In genomic region chr11:97842001-97842400, GRCm38 (mm10) we compare ENCODE assay signal across 8 mouse cellular contexts. TPM values are rescaled to one million over a fixed set of nuclear protein-coding genes. Genes with fewer than 3 reads are reported as not detected.
DNase-seq lines count a peak whose midpoint lies in the region; ATAC-seq lines count a peak whose summit lies in the region.

No protein-coding gene starts in this region.

- H3K36me3 ChIP-seq in heart, embryonic 14.5 days (ENCODE audit: control insufficient read depth, insufficient read depth, low read length) = peaks cover 15% of the 10 kb centered on the region; the same call in 1 of the 2 replicates
- H3K36me3 ChIP-seq in forebrain, embryonic 14.5 days (ENCODE audit: control insufficient read depth, insufficient read depth, low read length) = peaks cover 12% of the 10 kb centered on the region
- no peaks in the 10 kb centered on the region for H3K36me3 ChIP-seq in midbrain, embryonic 11.5 days (ENCODE audit: control insufficient read depth, insufficient read depth, low read length)

- no peaks in the 10 kb centered on the region for H3K27me3 ChIP-seq in heart, embryonic 14.5 days (ENCODE audit: control insufficient read depth, insufficient read depth, low read length)
- no peaks in the 10 kb centered on the region for H3K27me3 ChIP-seq in forebrain, embryonic 14.5 days (replicated peaks; ENCODE audit: control insufficient read depth, insufficient read depth, low read length)
- no peaks in the 10 kb centered on the region for H3K27me3 ChIP-seq in midbrain, embryonic 11.5 days (ENCODE audit: control insufficient read depth, insufficient read depth, low read length)

- 68% methylated on average over 4 of the region's 4 CpGs for WGBS in heart, embryonic 14.5 days
- 27% methylated on average over 4 of the region's 4 CpGs for WGBS in forebrain, embryonic 14.5 days
- 33% methylated on average over 4 of the region's 4 CpGs for WGBS in midbrain, embryonic 11.5 days

- intact Hi-C loops in heart, postnatal 14 days (cut with DNase I) = loop anchor here (5.0 kb wide), 1 partner anchor 35 kb away; no protein-coding TSS in a partner anchor

- H3K9me3 ChIP-seq in heart, embryonic 14.5 days (ENCODE audit: control insufficient read depth, low read length) = no peaks in the 10 kb centered on the region
- no peaks in the 10 kb centered on the region for H3K9me3 ChIP-seq in forebrain, embryonic 14.5 days (replicated peaks; ENCODE audit: control insufficient read depth, low read length)
- H3K9me3 ChIP-seq in midbrain, embryonic 11.5 days (ENCODE audit: control insufficient read depth, low read length) = no peaks in the 10 kb centered on the region

- no peak overlapping the region for H3K9ac ChIP-seq in heart, embryonic 14.5 days (ENCODE audit: low read length)
- peak overlapping the region; percentile 67 for H3K9ac ChIP-seq in forebrain, embryonic 14.5 days (ENCODE audit: low read length)
- peak overlapping the region; percentile 80; the same call in 1 of the 2 replicates for H3K9ac ChIP-seq in midbrain, embryonic 11.5 days (ENCODE audit: low read length)

- no peak for ATAC-seq in heart, embryonic 14.5 days (ENCODE audit: insufficient number of reproducible peaks, insufficient read depth, low FRiP score, low read depth)
- no peak for ATAC-seq in forebrain, embryonic 14.5 days
- ATAC-seq in midbrain, embryonic 11.5 days (ENCODE audit: low FRiP score) = no peak
- ATAC-seq in granulocyte monocyte progenitor cell, adult 5-6 weeks (replicated peaks; ENCODE audit: poor library complexity, severe bottlenecking) = no peak

- H3K27ac ChIP-seq in heart, embryonic 14.5 days (replicated peaks in 1 of 2; ENCODE audit: control insufficient read depth in 1 of 2, insufficient read depth in 1 of 2, low read depth in 2 of 2, low read length in 2 of 2) = no peak overlapping the region
- H3K27ac ChIP-seq in forebrain, embryonic 14.5 days (ENCODE audit: low read depth, low read length) = 0 out of 2 replicates have a peak overlapping the region, but pooled peaks have one; percentile 36
- no peak overlapping the region for H3K27ac ChIP-seq in midbrain, embryonic 11.5 days (ENCODE audit: low read depth, low read length)

- DNase-seq in heart, postnatal 14 days = no peak
- DNase-seq in Muller cell, postnatal 12 days (ENCODE audit: inconsistent ontology term) = peak; percentile 47
- DNase-seq in forebrain, embryonic 14.5 days (ENCODE audit: low spot score) = peak; percentile 21
- DNase-seq in midbrain, embryonic 11.5 days (ENCODE audit: low spot score, missing footprints) = no peak
- DNase-seq in layer of hippocampus, adult 18-20 months (ENCODE audit: low spot score in 2 of 2) = no peak
- no peak for DNase-seq in adrenal gland, postnatal 4 days (ENCODE audit: low spot score in 2 of 2)

- H3K4me2 ChIP-seq in heart, embryonic 14.5 days (ENCODE audit: low read length) = peak overlapping the region; percentile 74; the same call in 1 of the 2 replicates
- H3K4me2 ChIP-seq in forebrain, embryonic 14.5 days (ENCODE audit: low read length) = peak overlapping the region; percentile 54
- peak overlapping the region; percentile 56 for H3K4me2 ChIP-seq in midbrain, embryonic 11.5 days

- H3K4me3 ChIP-seq in heart, embryonic 14.5 days (ENCODE audit: control insufficient read depth in 1 of 2, insufficient read depth in 1 of 2, low read depth in 1 of 2, low read length in 2 of 2) = no peak overlapping the region
- H3K4me3 ChIP-seq in forebrain, embryonic 14.5 days (ENCODE audit: low read depth, low read length) = peak overlapping the region; percentile 40
- H3K4me3 ChIP-seq in midbrain, embryonic 11.5 days (ENCODE audit: low read depth, low read length) = peak overlapping the region; percentile 52

- peaks cover 0 to 9% of the 10 kb centered on the region in 2 experiments; a peak in 2 of 4 replicates for H3K4me1 ChIP-seq in heart, embryonic 14.5 days (ENCODE audit: control insufficient read depth in 2 of 2, insufficient read depth in 2 of 2, low read length in 2 of 2)
- H3K4me1 ChIP-seq in forebrain, embryonic 14.5 days (ENCODE audit: control insufficient read depth, insufficient read depth, low read length) = peaks cover 9% of the 10 kb centered on the region; the same call in 1 of the 2 replicates
- H3K4me1 ChIP-seq in midbrain, embryonic 11.5 days (ENCODE audit: control insufficient read depth, insufficient read depth, low read length) = peaks cover 6% of the 10 kb centered on the region; the same call in 1 of the 2 replicates

RNA-seq across cellular contexts. Expression of gene B230217C12Rik, which starts 1.4 kb away (rescaled TPM):
- polyA plus RNA-seq in heart, embryonic 14.5 days (2014; fragmentation: Nextera tagmentation; extraction: Ambion mirVana) = 4.2 and 5.5 TPM in 2 replicates
- 1 to 10 TPM in 1 of 2 experiments, under 1 TPM in 1; 0.95 to 1.1 TPM for total RNA-seq in heart, postnatal 14 days (2021)
- polyA plus RNA-seq in forebrain, embryonic 14.5 days (2014; fragmentation: Nextera tagmentation; extraction: Ambion mirVana) = 20.3 and 21.5 TPM in 2 replicates
- polyA plus RNA-seq in midbrain, embryonic 11.5 days (2014; fragmentation: Nextera tagmentation; extraction: Ambion mirVana) = 14.7 and 17.3 TPM in 2 replicates
- total RNA-seq in layer of hippocampus, adult 18-20 months (2021) = 10 to 100 TPM; 70.8 to 71.5 TPM
- total RNA-seq in adrenal gland, postnatal 4 days (2021) = 1 to 10 TPM; 6.6 to 6.7 TPM
- 3.8 TPM in 1 of 2 replicates, not detected in the other for total RNA-seq in granulocyte monocyte progenitor cell, adult 5-6 weeks (2014; fragmentation: Nextera tagmentation)
- 1.3 TPM in 1 of 2 replicates, not detected in the other for total RNA-seq in granulocyte monocyte progenitor cell, adult 5-6 weeks (2017)

RNA-seq across cellular contexts. Expression of gene Fbxo47, which starts 42.0 kb away (rescaled TPM):
- 1.2 and 1.5 TPM in 2 replicates for polyA plus RNA-seq in heart, embryonic 14.5 days (2014; fragmentation: Nextera tagmentation; extraction: Ambion mirVana)
- total RNA-seq in heart, postnatal 14 days (2021) = under 1 TPM; 0.17 to 0.37 TPM
- polyA plus RNA-seq in forebrain, embryonic 14.5 days (2014; fragmentation: Nextera tagmentation; extraction: Ambion mirVana) = 0.40 and 0.65 TPM in 2 replicates
- polyA plus RNA-seq in midbrain, embryonic 11.5 days (2014; fragmentation: Nextera tagmentation; extraction: Ambion mirVana) = 0.83 and 0.96 TPM in 2 replicates
- 1 to 10 TPM; 1.6 to 2.6 TPM for total RNA-seq in layer of hippocampus, adult 18-20 months (2021)
- total RNA-seq in adrenal gland, postnatal 4 days (2021) = 1 to 10 TPM; 1.2 to 1.8 TPM
- not detected in 2 replicates for total RNA-seq in granulocyte monocyte progenitor cell, adult 5-6 weeks (2014; fragmentation: Nextera tagmentation)
- total RNA-seq in granulocyte monocyte progenitor cell, adult 5-6 weeks (2017) = 2.0 and 2.2 TPM in 2 replicates

RNA-seq across cellular contexts. Expression of gene Lasp1, which starts 43.2 kb away (rescaled TPM):
- 26.5 and 28.1 TPM in 2 replicates for polyA plus RNA-seq in heart, embryonic 14.5 days (2014; fragmentation: Nextera tagmentation; extraction: Ambion mirVana)
- 10 to 100 TPM; 47.8 to 49.6 TPM for total RNA-seq in heart, postnatal 14 days (2021)
- polyA plus RNA-seq in forebrain, embryonic 14.5 days (2014; fragmentation: Nextera tagmentation; extraction: Ambion mirVana) = 77.6 and 94.6 TPM in 2 replicates
- 52.6 and 59.2 TPM in 2 replicates for polyA plus RNA-seq in midbrain, embryonic 11.5 days (2014; fragmentation: Nextera tagmentation; extraction: Ambion mirVana)
- 100 to 1,000 TPM; 107 to 110 TPM for total RNA-seq in layer of hippocampus, adult 18-20 months (2021)
- 100 to 1,000 TPM; 184 to 192 TPM for total RNA-seq in adrenal gland, postnatal 4 days (2021)
- 60.5 and 60.7 TPM in 2 replicates for total RNA-seq in granulocyte monocyte progenitor cell, adult 5-6 weeks (2014; fragmentation: Nextera tagmentation)
- 92.5 and 124 TPM in 2 replicates for total RNA-seq in granulocyte monocyte progenitor cell, adult 5-6 weeks (2017)

RNA-seq across cellular contexts. Expression of gene Rpl23, which starts 59.8 kb away (rescaled TPM):
- polyA plus RNA-seq in heart, embryonic 14.5 days (2014; fragmentation: Nextera tagmentation; extraction: Ambion mirVana) = 499 and 536 TPM in 2 replicates
- 100 to 1,000 TPM; 503 to 533 TPM for total RNA-seq in heart, postnatal 14 days (2021)
- 348 and 451 TPM in 2 replicates for polyA plus RNA-seq in forebrain, embryonic 14.5 days (2014; fragmentation: Nextera tagmentation; extraction: Ambion mirVana)
- polyA plus RNA-seq in midbrain, embryonic 11.5 days (2014; fragmentation: Nextera tagmentation; extraction: Ambion mirVana) = 441 and 443 TPM in 2 replicates
- total RNA-seq in layer of hippocampus, adult 18-20 months (2021) = 100 to 1,000 TPM; 367 to 379 TPM
- total RNA-seq in adrenal gland, postnatal 4 days (2021) = 1,000 to 10,000 TPM; 1,280 to 1,304 TPM
- 2,177 and 2,335 TPM in 2 replicates for total RNA-seq in granulocyte monocyte progenitor cell, adult 5-6 weeks (2014; fragmentation: Nextera tagmentation)
- 2,263 and 3,329 TPM in 2 replicates for total RNA-seq in granulocyte monocyte progenitor cell, adult 5-6 weeks (2017)

Comparison
In these comparisons a context has a peak if more than half of its experiments do, and no peak if none do; other contexts are left out.
1. H3K4me3 ChIP-seq: peak in forebrain, embryonic 14.5 days (single experiment) and midbrain, embryonic 11.5 days (single experiment); none in heart, embryonic 14.5 days (0 of 2).
2. DNase-seq: peak in Muller cell, postnatal 12 days (single experiment) and forebrain, embryonic 14.5 days (single experiment); none in heart, postnatal 14 days (0 of 2), midbrain, embryonic 11.5 days (single experiment), layer of hippocampus, adult 18-20 months (0 of 2) and adrenal gland, postnatal 4 days (0 of 2).
3. RNA of gene B230217C12Rik, which starts 1.4 kb away (total RNA-seq): 70.8 to 71.5 TPM in layer of hippocampus, adult 18-20 months; 6.6 to 6.7 TPM in adrenal gland, postnatal 4 days, 0.95 to 1.1 TPM in heart, postnatal 14 days and 1.3 to 3.8 TPM in granulocyte monocyte progenitor cell, adult 5-6 weeks; every median in the first group is over 4 times any median in the second.
4. Peak in every context shown above with its lines, with median percentiles within 50 percentile points of each other: H3K4me2 ChIP-seq.